Mouse (Mus musculus) erythroblast, embryonic 14.5 days (primary cell): ENCODE measurements around the gene Foxc1.

Experiments used
- GATA1 ChIP-seq: IDR thresholded peaks from 2 replicates; pipeline ENCODE4 v1.6.1; 2012; ENCODE audit warnings: low read length, inconsistent platforms, mixed read lengths
- TAL1 ChIP-seq: IDR thresholded peaks from 3 replicates; pipeline ENCODE4 v1.6.1; 2012; ENCODE audit warnings: low read length, inconsistent platforms, mixed read lengths

- no peak for TF ChIP-seq GATA1
- TF ChIP-seq TAL1, result no peak
These were observed 5.1 kb downstream of the Foxc1 start for GRCm38 (mm10) chr13:31811542-31812021.
